Mouse (Mus musculus) cerebellum, adult 2 months (tissue): ENCODE data around the gene Nr2c1. TPM values are rescaled to one million over a fixed set of nuclear protein-coding genes. Genes with fewer than 3 reads are reported as not detected.

Experiments used
- DNase-seq, 2 experiments: peaks; one replicate each; pipeline ENCODE4 v3.0.0; 2021
- H3K27ac ChIP-seq: fragments of 200-500 bp; 2 replicates; pipeline ENCODE4 v1.5.1; 2012; ENCODE audit warnings: low read length, control low read depth, inconsistent platforms; ENCODE audit not compliant: insufficient read depth
- H3K27me3 ChIP-seq: fragments of 200-500 bp; 2 replicates; pipeline ENCODE4 v1.6.1; 2012; ENCODE audit warnings: inconsistent platforms, mild to moderate bottlenecking, low read length, moderate library complexity; ENCODE audit not compliant: control insufficient read depth, insufficient read depth
- H3K4me1 ChIP-seq: fragments of 200-500 bp; 2 replicates; pipeline ENCODE4 v1.6.1; 2011; ENCODE audit warnings: low read length; ENCODE audit not compliant: control insufficient read depth, insufficient read depth
- H3K4me3 ChIP-seq: fragments of 200-500 bp; replicated peaks from 2 replicates; pipeline ENCODE3; 2011; ENCODE audit warnings: mild to moderate bottlenecking, low read depth, low read length, control low read depth; ENCODE audit not compliant: insufficient read depth
- CTCF ChIP-seq: fragments of 200-500 bp; IDR thresholded peaks from 2 replicates; pipeline ENCODE4 v1.5.1; 2011; ENCODE audit warnings: low read depth, mild to moderate bottlenecking, control low read depth, low read length, moderate library complexity, borderline replicate concordance; ENCODE audit not compliant: insufficient read depth
- POLR2A ChIP-seq: fragments of 200-500 bp; IDR thresholded peaks from 2 replicates; pipeline ENCODE4 v1.6.1; 2011; ENCODE audit warnings: low read length, control low read depth, borderline replicate concordance; ENCODE audit not compliant: insufficient read depth
- WGBS: fragments of 180-500 bp; shearing (Covaris S2); methylation state at CpG from one replicate; pipeline ENCODE4 v1.1.7; 2018; 5-methylcytosine and 5-hydroxymethylcytosine counted together
- polyA plus RNA-seq: library from polyadenylated mRNA; depleted of rRNA; stranded (reverse); fragments of >200 nt; gene quantifications from 2 replicates; pipeline ENCODE4 v1.2.3, GENCODE M21; 2012

Gene Nr2c1
- polyA plus RNA-seq, 1 experiment, result 10.4 TPM

DNA sequence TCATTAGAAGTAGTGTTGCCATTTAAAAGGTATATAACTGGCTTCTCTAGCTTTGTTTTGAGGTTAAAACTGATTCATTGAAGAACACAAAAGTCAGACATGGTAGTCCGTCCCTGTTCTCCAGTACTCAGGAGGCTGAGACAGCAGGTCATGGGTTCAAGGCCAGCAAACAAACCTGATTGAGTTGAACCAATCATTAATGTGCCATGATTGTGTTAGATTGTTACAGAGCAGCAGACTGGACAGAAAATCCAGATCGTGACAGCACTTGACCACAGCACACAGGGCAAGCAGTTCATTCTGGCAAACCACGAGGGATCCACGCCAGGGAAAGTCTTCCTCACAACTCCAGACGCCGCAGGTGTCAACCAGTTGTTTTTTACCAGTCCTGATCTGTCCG is 14.2 kb downstream of the Nr2c1 start:
- no peak overlapping the region for H3K27ac ChIP-seq
- TF ChIP-seq POLR2A (no peak), CTCF (no peak)
- H3K27me3 ChIP-seq, result no peaks in the 10 kb centered on the region
- WGBS, result 92% methylated on average over 7 of the region's 7 CpGs
- no peaks in the 10 kb centered on the region for H3K4me1 ChIP-seq
- H3K4me3 ChIP-seq, result no peak overlapping the region
- DNase-seq, result no peak

DNA sequence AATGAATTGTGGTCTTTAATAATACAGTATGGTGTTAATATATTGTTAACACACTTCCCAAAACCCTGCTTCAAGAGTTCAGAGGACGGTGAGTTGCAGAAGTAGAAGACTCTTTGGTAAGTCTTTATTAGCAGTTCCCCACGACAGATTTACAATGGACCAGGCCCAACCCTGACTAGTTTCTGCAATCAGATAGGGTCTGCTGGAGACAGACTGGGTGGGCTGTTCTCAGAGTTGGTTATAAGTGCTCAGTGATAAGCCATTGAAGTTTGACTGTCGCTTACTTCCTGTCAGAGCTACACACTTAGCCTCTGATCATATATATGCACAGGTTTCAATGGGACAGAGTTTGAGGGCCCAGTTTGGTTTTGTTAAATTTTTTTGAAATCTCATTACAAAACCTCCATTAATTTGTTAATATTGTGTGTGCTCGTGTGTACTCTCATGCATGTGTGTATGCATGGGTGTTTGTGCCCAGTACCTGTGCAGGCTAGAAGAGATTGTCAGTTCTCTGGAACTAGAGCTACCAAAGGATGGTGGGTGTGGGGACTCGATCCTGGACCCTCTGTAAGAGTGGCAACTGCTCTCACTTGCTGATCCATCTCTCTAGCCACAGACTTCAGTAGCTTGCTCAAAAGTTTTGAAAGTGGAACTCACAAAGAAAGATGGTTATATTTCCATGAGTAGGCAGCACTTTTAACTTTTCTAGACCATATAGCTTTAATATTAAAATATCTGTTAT is 16.5 kb downstream of the Nr2c1 start:
- no peaks in the 10 kb centered on the region for H3K4me1 ChIP-seq
- no peak for DNase-seq
- WGBS, result 82% methylated on average over 5 of the region's 5 CpGs
- no peaks in the 10 kb centered on the region for H3K27me3 ChIP-seq
- H3K4me3 ChIP-seq, result no peak overlapping the region
- TF ChIP-seq POLR2A, result no peak
- TF ChIP-seq CTCF, result no peak
- H3K27ac ChIP-seq, result no peak overlapping the region

DNA sequence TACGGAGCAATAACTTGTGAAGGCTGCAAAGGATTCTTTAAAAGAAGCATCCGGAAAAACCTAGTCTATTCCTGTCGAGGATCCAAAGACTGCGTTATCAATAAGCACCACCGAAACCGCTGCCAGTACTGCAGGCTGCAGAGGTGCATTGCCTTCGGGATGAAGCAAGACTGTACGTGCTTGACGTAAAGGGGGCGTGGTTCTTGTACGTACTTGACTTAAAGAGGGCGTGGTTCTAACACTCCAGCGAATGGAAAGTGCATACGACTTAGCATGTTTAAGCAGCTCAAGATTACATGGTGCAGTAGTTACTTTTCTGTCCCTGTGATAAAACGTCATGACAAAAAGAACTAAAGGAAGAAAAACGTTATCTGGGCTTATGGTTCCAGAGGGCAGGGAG is 17.6 kb downstream of the Nr2c1 start:
- Histone ChIP-seq H3K27me3 (no peaks in the 10 kb centered on the region), H3K27ac (no peak overlapping the region), H3K4me3 (no peak overlapping the region), H3K4me1 (no peaks in the 10 kb centered on the region)
- 88% methylated on average over 16 of the region's 16 CpGs for WGBS
- TF ChIP-seq POLR2A (no peak), CTCF (no peak)
- DNase-seq, result no peak

DNA sequence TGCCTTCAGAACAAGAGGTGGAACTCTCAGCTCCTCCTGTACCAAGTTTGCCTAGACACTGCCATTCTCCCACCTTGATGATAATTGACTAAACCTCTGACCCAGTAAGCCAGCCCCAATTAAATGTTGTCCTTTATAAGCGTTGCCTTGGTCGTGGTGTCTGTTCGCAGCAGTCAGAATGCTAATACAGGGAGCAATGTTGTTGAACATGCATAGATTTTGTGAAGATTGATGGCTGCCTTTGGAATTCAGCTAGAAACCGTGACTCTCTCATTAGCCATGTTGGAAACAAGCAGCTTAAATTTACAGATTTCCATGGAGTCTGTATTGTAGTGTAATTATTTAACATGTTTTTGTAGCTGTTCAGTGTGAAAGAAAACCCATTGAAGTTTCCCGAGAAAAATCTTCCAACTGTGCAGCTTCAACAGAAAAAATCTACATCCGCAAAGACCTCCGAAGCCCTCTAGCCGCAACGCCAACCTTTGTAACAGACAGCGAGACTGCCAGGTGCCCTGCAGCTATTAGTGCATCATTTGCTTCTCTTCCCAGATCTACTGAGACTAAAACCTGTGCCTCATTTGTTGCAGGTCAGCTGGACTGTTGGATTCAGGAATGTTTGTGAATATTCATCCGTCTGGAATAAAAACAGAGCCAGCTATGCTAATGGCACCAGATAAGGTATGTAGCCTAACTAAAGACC is 19.4 kb downstream of the Nr2c1 start:
- WGBS, result 55% methylated on average over 11 of the region's 11 CpGs
- Histone ChIP-seq H3K4me1 (no peaks in the 10 kb centered on the region), H3K4me3 (no peak overlapping the region), H3K27ac (no peak overlapping the region), H3K27me3 (no peaks in the 10 kb centered on the region)
- DNase-seq, result no peak
- TF ChIP-seq POLR2A, result no peak
- TF ChIP-seq CTCF, result no peak

DNA sequence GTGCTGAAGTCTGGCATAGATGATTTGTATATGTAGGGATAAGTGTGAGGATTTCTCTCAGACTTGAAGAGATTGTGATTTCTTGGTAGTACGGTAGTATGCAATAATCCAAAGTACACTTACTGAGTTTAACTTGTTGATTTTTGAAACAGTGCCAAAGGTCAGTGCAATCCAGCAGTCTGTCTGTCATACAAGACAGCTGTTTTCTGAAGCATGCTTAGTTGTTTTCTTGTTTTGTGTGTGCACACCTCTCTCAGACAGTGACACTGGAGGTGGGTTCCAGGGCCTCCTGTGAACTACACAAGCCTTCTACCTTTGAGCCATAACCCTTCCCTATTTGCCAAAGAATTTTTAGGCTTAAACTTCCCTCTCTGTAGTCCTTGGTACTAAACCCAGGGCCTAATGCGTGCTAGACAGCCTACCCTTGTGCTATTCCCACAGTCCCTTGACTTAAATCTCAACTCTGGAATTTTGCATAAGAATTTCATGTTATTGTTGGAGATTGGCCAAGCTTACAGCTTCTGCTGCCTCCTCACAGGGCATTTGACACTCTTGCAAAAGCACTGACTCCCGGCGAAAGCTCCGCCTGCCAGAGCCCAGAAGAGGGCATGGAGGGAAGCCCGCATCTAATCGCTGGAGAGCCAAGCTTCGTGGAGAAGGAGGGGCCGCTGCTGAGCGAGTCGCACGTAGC is 23.8 kb downstream of the Nr2c1 start:
- WGBS, result 43% methylated on average over 12 of the region's 12 CpGs
- TF ChIP-seq CTCF, result no peak
- TF ChIP-seq POLR2A, result no peak

DNA sequence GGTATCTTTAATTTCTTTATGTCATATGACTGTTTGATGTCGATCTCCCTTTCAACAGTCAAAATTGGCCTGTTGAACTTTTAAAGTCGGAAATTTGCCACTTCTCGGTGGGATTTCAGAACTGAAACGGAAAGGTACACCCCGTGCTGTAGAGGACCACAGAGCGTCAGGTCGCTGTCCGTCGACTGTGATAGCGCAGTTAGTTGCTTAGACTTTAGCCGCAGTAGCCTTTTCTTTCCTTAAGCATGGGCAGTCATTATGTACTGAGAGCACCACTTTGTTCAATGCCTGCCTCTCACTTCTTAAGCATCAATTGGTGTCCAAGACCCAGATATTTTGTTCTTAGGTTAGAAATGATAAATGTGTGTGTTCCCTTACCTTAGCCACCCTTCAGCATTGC is 24.3 kb downstream of the Nr2c1 start:
- Histone ChIP-seq H3K27me3 (no peaks in the 10 kb centered on the region), H3K4me3 (no peak overlapping the region), H3K27ac (no peak overlapping the region), H3K4me1 (no peaks in the 10 kb centered on the region)
- TF ChIP-seq POLR2A, result no peak
- TF ChIP-seq CTCF, result no peak
- WGBS, result 57% methylated on average over 11 of the region's 11 CpGs
- no peak for DNase-seq

More for the DNA sequence above, 23.8 kb downstream of the Nr2c1 start:
- DNase-seq, result no peak
- Histone ChIP-seq H3K4me1 (no peaks in the 10 kb centered on the region), H3K4me3 (no peak overlapping the region), H3K27me3 (no peaks in the 10 kb centered on the region), H3K27ac (no peak overlapping the region)

DNA sequence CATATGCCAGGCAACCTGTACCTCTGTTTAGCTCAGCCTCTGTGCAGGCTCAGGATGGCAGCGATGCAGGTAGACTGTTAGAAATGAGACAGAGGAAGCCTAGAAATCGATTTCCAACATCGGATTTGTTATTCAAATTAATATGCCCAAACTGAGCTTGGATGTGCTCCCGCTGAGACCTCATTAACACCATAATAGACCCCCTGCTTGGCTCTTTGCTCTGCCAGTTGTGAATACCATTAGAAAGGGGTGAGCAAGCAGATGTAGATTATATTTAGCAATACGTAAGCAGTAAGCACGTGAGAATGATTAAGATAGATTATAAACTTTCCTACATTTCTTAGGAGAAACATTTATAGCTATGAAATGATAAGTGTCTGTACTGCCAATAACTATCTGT is 24.9 kb downstream of the Nr2c1 start:
- Histone ChIP-seq H3K4me1 (no peaks in the 10 kb centered on the region), H3K4me3 (no peak overlapping the region), H3K27me3 (no peaks in the 10 kb centered on the region), H3K27ac (no peak overlapping the region)
- no peak for DNase-seq
- 39% methylated on average over 6 of the region's 6 CpGs for WGBS
- TF ChIP-seq POLR2A (no peak), CTCF (no peak)

DNA sequence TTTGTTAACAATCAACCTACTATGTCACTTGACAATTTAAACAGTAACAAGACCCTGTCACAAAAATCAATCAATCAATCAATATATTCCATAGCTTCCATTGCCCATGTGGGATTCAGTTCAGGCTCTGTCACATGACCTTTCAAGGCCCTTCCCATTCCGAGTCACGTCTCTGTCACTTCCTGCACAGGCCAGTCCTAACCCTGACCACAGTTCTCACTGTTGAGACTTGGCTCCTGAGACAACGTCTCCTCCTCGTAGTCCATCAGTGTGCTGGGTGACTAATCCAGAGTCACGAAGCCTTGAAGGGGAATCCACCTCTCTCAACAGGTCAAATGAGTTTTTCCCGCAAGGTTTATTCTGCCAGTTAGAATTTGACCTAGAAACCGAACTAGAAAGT is 26.8 kb downstream of the Nr2c1 start:
- DNase-seq, result no peak
- WGBS, result 82% methylated on average over 7 of the region's 7 CpGs
- no peaks in the 10 kb centered on the region for H3K27me3 ChIP-seq

More for the DNA sequence above, 26.8 kb downstream of the Nr2c1 start:
- Histone ChIP-seq H3K27ac (no peak overlapping the region), H3K4me1 (no peaks in the 10 kb centered on the region), H3K4me3 (no peak overlapping the region)
- no peak for TF ChIP-seq CTCF
- no peak for TF ChIP-seq POLR2A
